Mouse (Mus musculus): Measurements from ENCODE around the gene Hps6. TPM values are rescaled to one million over a fixed set of nuclear protein-coding genes. Genes with fewer than 3 reads are reported as not detected.

The Hps6 gene
- 0.31 TPM for polyA plus RNA-seq (2014; fragmentation: Illumina TruSeq; extraction: RNeasy Lipid Tissue Mini Kit (QIAGEN cat#74804))

DNA sequence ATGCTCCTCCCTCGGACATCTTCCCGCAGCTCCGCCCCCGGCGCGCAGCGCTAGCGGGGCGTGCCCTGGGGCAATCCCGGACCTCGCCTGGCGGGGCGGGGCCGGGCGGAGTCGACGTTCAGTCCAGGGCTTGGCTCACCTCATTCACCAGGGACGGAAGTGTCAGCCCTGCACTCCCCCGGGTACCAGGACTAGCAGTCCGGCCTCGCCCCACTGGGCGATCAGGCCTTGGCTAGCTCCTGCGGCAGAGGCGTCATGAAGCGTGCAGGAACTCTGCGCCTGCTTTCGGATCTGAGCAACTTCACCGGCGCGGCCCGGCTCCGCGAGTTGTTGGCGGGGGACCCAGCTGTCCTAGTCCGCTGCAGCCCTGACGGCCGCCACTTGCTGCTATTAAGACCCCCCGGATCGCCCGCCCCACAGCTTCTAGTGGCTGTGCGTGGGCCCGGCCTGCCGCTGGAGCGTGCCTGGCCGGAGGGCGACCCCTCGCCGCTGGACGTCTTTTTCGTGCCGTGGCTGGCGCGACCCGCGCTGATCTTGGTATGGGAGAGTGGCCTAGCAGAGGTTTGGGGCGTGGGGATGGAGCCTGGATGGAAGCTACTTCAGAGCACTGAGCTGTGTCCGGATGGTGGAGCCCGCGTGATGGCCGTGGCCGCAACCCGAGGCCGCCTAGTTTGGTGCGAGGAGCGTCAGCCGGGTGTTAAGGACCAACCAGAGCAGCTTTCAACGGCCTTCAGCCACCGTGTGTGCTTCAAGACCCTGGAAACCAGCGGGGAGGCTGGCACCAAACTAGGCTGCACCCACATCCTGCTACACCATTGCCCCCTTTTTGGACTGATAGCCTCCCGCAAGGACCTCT, at the start of gene Hps6:
Gene Hps6 (plus strand): TSS at position 138 of the 856 bp plus-strand sequence.

DNA sequence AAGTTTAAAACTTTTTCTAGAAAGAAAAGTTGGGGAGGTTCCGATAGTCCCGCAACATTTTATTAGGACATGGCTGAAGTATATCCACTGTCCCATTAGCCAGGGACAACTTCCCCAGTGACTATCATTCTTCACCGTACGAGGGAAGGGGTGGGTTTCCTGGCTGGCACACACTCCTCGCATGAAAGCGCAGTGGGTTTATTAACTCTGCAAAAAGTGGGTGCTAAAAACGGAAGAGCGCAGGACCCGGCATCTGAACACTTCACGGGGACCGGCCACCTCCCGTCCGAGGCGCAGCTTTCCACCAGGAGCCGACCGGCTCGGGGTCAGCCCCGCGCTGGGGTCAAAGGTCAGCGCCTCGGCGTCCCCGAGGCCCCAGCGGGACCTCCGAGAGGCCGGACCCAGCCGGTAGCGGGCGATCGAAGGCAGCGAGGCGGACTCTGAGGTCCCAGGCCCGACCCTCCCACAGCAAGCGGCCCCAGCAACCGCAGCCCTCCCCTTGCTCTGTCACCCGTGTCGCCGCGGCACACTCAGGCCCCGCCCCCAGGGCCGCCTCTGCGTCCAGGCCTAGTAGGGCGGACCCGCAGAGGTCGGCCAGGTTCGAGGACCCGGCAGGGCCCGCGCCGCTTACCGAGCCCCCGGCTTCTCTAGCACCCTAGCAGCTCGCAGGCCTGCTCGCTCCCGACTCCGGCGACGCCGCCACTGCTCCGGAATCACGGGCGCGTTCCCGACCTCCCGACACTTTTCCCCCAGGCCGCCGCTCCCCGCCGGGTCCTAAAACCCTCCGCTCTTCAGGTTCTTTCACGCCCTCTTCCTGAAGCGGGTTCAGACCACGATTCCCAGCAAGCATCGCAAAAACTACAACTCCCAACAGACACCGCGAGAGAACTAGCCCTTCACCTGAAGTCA, 5.3 kb upstream of the Hps6 start, which contains the start of gene Armh3:
Gene Armh3 (minus strand): TSS at position 704 of the 909 bp plus-strand sequence.

DNA sequence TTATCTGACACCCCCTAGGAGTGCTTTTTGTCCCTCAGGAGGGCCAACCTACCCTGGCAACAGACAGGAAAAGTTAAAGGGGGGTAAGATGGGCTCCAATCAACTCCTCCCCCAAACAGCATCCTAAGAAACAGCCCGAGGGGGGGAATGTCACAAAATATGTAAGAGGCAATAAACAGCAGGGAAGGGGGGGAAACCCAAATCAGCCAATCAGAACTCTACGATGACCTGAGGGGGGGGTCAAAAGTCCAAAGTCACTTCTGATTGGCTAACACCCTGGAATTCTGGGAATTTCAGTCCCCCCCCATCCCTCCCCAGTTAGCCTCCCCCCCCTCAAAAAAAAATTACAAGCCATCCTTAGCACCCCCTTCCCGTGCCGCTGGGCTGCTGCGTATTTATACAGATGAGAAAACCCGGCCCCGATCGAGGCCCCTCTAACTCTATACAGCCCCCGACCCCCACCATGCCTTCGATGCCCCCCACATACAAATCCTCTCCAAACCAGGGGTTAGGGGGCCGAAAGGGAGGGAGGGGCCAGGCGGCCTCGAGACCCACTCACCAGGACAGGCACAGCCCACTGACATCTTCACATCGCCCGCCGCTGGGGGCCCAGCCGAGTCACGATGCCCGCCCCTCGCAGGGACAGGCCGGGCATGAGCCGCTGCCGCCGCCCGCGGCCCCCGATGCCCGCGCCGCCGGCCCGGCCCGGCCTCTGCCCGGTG, 41.1 kb downstream of the Hps6 start, which contains the start of gene Pprc1:
Gene Pprc1 (plus strand): TSS at position 616 of the 722 bp plus-strand sequence.

DNA sequence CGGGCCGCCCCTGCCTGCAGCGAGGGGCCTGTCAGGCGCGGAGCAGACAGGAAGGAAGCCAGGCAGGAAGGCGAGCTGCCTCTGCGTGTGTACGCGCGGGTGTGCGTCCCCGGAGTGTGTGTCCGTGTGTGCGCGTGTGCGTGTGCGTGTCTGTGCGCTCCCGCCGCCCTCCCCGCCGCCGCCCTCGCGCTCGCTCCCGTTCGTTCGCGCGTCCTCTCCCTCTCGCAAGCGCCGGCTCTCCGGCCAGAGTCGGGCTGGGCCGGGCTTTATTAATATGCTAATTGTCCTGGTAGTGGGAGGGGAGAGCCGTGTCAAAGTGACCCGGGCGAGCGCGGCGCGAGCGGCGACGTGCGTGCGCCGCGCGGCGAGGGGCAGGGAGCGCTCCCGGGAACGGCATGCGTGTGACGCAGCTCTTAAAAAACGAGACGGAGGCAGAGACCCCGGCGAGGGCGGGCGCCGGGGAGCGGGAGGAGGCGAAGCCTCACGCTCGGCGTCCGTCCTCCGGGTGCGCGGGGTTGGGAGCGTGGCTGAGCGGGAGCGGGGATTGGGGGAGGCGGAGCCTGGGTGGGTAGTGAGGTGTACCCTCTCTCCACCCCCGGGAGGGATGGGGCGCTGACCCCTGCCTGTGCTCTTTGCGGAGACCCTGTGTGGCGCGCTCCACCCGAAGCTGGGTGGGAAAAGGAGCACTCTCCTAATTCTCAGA, 41.8 kb downstream of the Hps6 start, which contains the start of gene Ldb1:
Gene Ldb1 (minus strand): TSS at position 222 of the 703 bp plus-strand sequence.

Other genes starting within 250 kb of the Hps6 start
- gene Mgea5, start 219.7 kb upstream of the Hps6 start, polyA plus RNA-seq (2014; fragmentation: Illumina TruSeq; extraction: RNeasy Lipid Tissue Mini Kit (QIAGEN cat#74804)) = 159 TPM
- gene Kcnip2, start 187.4 kb upstream of the Hps6 start, polyA plus RNA-seq (2014; fragmentation: Illumina TruSeq; extraction: RNeasy Lipid Tissue Mini Kit (QIAGEN cat#74804)) = not detected
- gene Armh3, start 5.0 kb upstream of the Hps6 start, polyA plus RNA-seq (2014; fragmentation: Illumina TruSeq; extraction: RNeasy Lipid Tissue Mini Kit (QIAGEN cat#74804)) = 34.5 TPM
- gene Pprc1, start 41.4 kb downstream of the Hps6 start, polyA plus RNA-seq (2014; fragmentation: Illumina TruSeq; extraction: RNeasy Lipid Tissue Mini Kit (QIAGEN cat#74804)) = 11.4 TPM
- 24.1 TPM for gene Ldb1, start 41.7 kb downstream of the Hps6 start, polyA plus RNA-seq (2014; fragmentation: Illumina TruSeq; extraction: RNeasy Lipid Tissue Mini Kit (QIAGEN cat#74804))
- gene Nolc1, start 72.4 kb downstream of the Hps6 start, polyA plus RNA-seq (2014; fragmentation: Illumina TruSeq; extraction: RNeasy Lipid Tissue Mini Kit (QIAGEN cat#74804)) = 18.9 TPM
- gene Elovl3, start 128.4 kb downstream of the Hps6 start, polyA plus RNA-seq (2014; fragmentation: Illumina TruSeq; extraction: RNeasy Lipid Tissue Mini Kit (QIAGEN cat#74804)) = not detected
- not detected for gene Pitx3, start 144.8 kb downstream of the Hps6 start, polyA plus RNA-seq (2014; fragmentation: Illumina TruSeq; extraction: RNeasy Lipid Tissue Mini Kit (QIAGEN cat#74804))
- 27.3 TPM for gene Gbf1, start 149.0 kb downstream of the Hps6 start, polyA plus RNA-seq (2014; fragmentation: Illumina TruSeq; extraction: RNeasy Lipid Tissue Mini Kit (QIAGEN cat#74804))

Data from ovary, adult 10 weeks (tissue).